Mouse (Mus musculus) G1E (cell line): ENCODE measurements around the gene Adam23.

ENCODE experiments used
- CTCF ChIP-seq: IDR thresholded peaks from 2 replicates; pipeline ENCODE4 v1.5.1; 2012; ENCODE audit warnings: low read depth, low read length, inconsistent platforms, mixed read lengths
- GATA1 ChIP-seq: IDR thresholded peaks from 2 replicates; pipeline ENCODE4 v1.6.1; 2012; ENCODE audit warnings: borderline replicate concordance, low read length, inconsistent platforms, mixed read lengths
- POLR2AphosphoS5 ChIP-seq: IDR thresholded peaks from 2 replicates; pipeline ENCODE4 v1.6.1; 2012; ENCODE audit warnings: low read depth, low read length, inconsistent platforms; ENCODE audit not compliant: insufficient replicate concordance
- TAL1 ChIP-seq: conservative IDR thresholded peaks from 2 replicates; pipeline ENCODE4 v1.6.1; 2012; ENCODE audit warnings: low read depth, low read length, inconsistent platforms, mixed read lengths

GRCm38 (mm10) chr1:63446047-63446704, 485 bp downstream of the Adam23 start:
- TF ChIP-seq CTCF (no peak), POLR2AphosphoS5 (no peak), GATA1 (no peak), TAL1 (no peak)
